In the genomic region with DNA sequence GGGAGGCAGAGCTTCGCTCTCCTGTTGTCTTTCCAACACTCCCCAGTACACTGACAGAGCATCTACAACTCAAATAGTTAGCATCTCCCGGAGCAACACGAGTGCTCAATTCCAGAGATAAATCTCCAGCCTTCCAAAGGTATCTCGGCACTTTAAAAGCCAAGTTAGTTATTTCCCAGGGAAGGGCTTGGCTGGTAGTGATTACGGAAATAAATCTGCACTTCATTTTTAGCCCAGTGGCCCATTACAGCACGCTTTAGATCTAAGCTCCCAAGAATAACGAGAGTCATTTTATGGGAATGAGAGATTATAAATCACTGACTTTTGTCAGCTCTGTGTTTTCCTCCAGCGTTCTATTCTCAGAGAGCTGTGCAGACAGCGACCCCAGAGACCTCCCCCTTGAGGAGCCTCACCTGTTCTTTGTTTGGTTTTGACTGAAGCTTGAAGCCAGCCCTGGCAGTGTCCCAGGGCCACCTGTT, we compare ENCODE assay signal across 13 mouse cellular contexts.
DNase-seq lines count a peak whose midpoint lies in the region; ATAC-seq lines count a peak whose summit lies in the region.
"Had no signal": no experiment of that assay in that cellular context is flagged by ENCODE, and none has a peak within 500 bp of the region (broad histone marks: within the 10 kb centered on the region; RNA-seq: fewer than 3 reads in every experiment).

No protein-coding gene starts in this region.

- peak overlapping the region; percentile 25; the same call in 1 of the 2 replicates for H3K27ac ChIP-seq in heart, embryonic 10.5 days
- peak overlapping the region; percentile 54 for H3K27ac ChIP-seq in neural tube, embryonic 15.5 days (replicated peaks)
- no peak overlapping the region for H3K27ac ChIP-seq in forebrain, embryonic 10.5 days
- H3K27ac ChIP-seq: midbrain, embryonic 13.5 days had no signal

- no peak overlapping the region for H3K4me3 ChIP-seq in heart, embryonic 10.5 days
- no peak overlapping the region for H3K4me3 ChIP-seq in neural tube, embryonic 15.5 days (replicated peaks)
- no peak overlapping the region for H3K4me3 ChIP-seq in forebrain, embryonic 10.5 days
- H3K4me3 ChIP-seq: midbrain, embryonic 13.5 days had no signal

- no peaks in the 10 kb centered on the region for H3K9me3 ChIP-seq in heart, embryonic 10.5 days
- H3K9me3 ChIP-seq in neural tube, embryonic 15.5 days (replicated peaks), result no peaks in the 10 kb centered on the region
- no peaks in the 10 kb centered on the region for H3K9me3 ChIP-seq in forebrain, embryonic 10.5 days
- H3K9me3 ChIP-seq: midbrain, embryonic 13.5 days had no signal

- peak; percentile 82 for ATAC-seq in neural tube, embryonic 15.5 days (ENCODE audit: low FRiP score)
- ATAC-seq: midbrain, embryonic 13.5 days had no signal

- intact Hi-C loops in heart, postnatal 14 days (cut with DNase I), result no loop called here

- 36% methylated on average over 9 of the region's 9 CpGs for WGBS in heart, embryonic 10.5 days
- 7% methylated on average over 9 of the region's 9 CpGs for WGBS in neural tube, embryonic 15.5 days
- 75% methylated on average over 9 of the region's 9 CpGs for WGBS in forebrain, embryonic 10.5 days

- peak overlapping the region; percentile 22; the same call in 1 of the 2 replicates for H3K4me2 ChIP-seq in neural tube, embryonic 15.5 days
- H3K4me2 ChIP-seq: midbrain, embryonic 13.5 days had no signal

- no peaks in the 10 kb centered on the region for H3K27me3 ChIP-seq in heart, embryonic 10.5 days (ENCODE audit: insufficient read depth, poor library complexity, severe bottlenecking)
- no peaks in the 10 kb centered on the region for H3K27me3 ChIP-seq in neural tube, embryonic 15.5 days (replicated peaks)
- no peaks in the 10 kb centered on the region for H3K27me3 ChIP-seq in forebrain, embryonic 10.5 days (ENCODE audit: poor library complexity, severe bottlenecking)
- H3K27me3 ChIP-seq: midbrain, embryonic 13.5 days had no signal

- no peak for DNase-seq in heart, embryonic 10.5 days (ENCODE audit: low spot score)
- DNase-seq in heart, postnatal 14 days, result no peak
- peak; percentile 46 to 52 for DNase-seq in kidney, postnatal 4 days
- DNase-seq in kidney, adult 9 months, result no peak
- DNase-seq in hindlimb bud, embryonic 11.5 days (ENCODE audit: extremely low spot score, low read depth, low spot score), result peak; percentile 78
- DNase-seq in forebrain, embryonic 10.5 days (ENCODE audit: extremely low spot score, low spot score), result no peak
- no peak for DNase-seq in cerebellum, postnatal 4 days (ENCODE audit: low spot score in 2 of 2)
- DNase-seq: adrenal gland, postnatal 10 days; cerebellum, adult 11 months; gastrocnemius, postnatal 10 days; lung, adult 18-20 months had no signal

- no peak overlapping the region for H3K9ac ChIP-seq in neural tube, embryonic 15.5 days (replicated peaks)
- H3K9ac ChIP-seq: midbrain, embryonic 13.5 days had no signal

- H3K36me3 ChIP-seq in heart, embryonic 10.5 days, result no peaks in the 10 kb centered on the region
- H3K36me3 ChIP-seq in neural tube, embryonic 15.5 days, result no peaks in the 10 kb centered on the region
- H3K36me3 ChIP-seq in forebrain, embryonic 10.5 days (replicated peaks), result no peaks in the 10 kb centered on the region
- H3K36me3 ChIP-seq: midbrain, embryonic 13.5 days had no signal

- peaks cover 21% of the 10 kb centered on the region for H3K4me1 ChIP-seq in heart, embryonic 10.5 days
- peaks cover 13% of the 10 kb centered on the region for H3K4me1 ChIP-seq in neural tube, embryonic 15.5 days
- 0 out of 2 replicates have a peak, but pooled peaks cover 5% of the 10 kb centered on the region for H3K4me1 ChIP-seq in forebrain, embryonic 10.5 days

Comparison
In these comparisons a context has a peak if more than half of its experiments do, and no peak if none do; other contexts are left out.
1. DNase-seq: peak in kidney, postnatal 4 days (2 of 2) and hindlimb bud, embryonic 11.5 days (single experiment); none in heart, embryonic 10.5 days (single experiment), heart, postnatal 14 days (0 of 2), kidney, adult 9 months (single experiment), forebrain, embryonic 10.5 days (single experiment) and cerebellum, postnatal 4 days (0 of 2).